Mouse (Mus musculus) liver, adult 2 months (tissue): Measurements from ENCODE around the gene Crygs.

Experiments used
- CTCF ChIP-seq: fragments of 200-500 bp; IDR thresholded peaks from 2 replicates; pipeline ENCODE4 v1.5.1; 2011; ENCODE audit warnings: low read depth, low read length, control low read depth
- POLR2A ChIP-seq: fragments of 200-500 bp; IDR thresholded peaks from 2 replicates; pipeline ENCODE4 v1.6.1; 2011; ENCODE audit warnings: low read length, control low read depth; ENCODE audit not compliant: insufficient read depth; ENCODE audit errors: extremely low read depth

DNA sequence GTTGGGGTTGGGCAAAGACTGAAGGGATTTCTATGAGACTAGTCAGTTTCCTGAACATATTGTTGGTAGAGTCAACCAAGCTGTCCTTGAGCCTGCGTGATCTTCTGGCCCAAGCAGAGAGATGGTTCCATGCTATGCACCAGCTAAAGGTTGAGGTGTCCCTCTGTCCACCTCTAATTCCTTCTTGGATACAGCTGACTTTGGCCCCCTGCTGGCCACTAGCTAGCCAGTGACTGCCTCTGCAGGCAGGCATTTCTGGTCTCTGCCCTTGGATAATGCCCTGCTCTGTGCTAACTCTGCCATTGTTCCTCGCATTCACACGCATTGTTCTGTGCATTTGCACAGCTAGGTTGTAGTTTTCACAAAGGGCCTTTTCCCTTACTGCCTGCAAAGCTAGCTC lies 15.9 kb downstream of the Crygs start:
- peak; percentile 69 for TF ChIP-seq CTCF
- TF ChIP-seq POLR2A = no peak
